ENCODE assay signal across 9 mouse cellular contexts in genomic region chr13:56581512-56581911, GRCm38 (mm10). TPM values are rescaled to one million over a fixed set of nuclear protein-coding genes. Genes with fewer than 3 reads are reported as not detected.
DNase-seq lines count a peak whose midpoint lies in the region; ATAC-seq and TF ChIP-seq lines count a peak whose summit lies in the region.
"Had no signal": no experiment of that assay in that cellular context is flagged by ENCODE, and none has a peak within 500 bp of the region (broad histone marks: within the 10 kb centered on the region; RNA-seq: fewer than 3 reads in every experiment).

No protein-coding gene starts in this region.

- H3K27me3 ChIP-seq in lung, postnatal 0 days (replicated peaks; ENCODE audit: insufficient read depth, low read length) = no peaks in the 10 kb centered on the region
- H3K27me3 ChIP-seq in intestine, embryonic 16.5 days (replicated peaks; ENCODE audit: control insufficient read depth, insufficient read depth, low read length) = no peaks in the 10 kb centered on the region
- no peaks in the 10 kb centered on the region for H3K27me3 ChIP-seq in stomach, embryonic 16.5 days (ENCODE audit: control insufficient read depth, insufficient read depth, low read length)

- peak; percentile 16; the same call in 1 of the 2 replicates for ATAC-seq in lung, postnatal 0 days
- ATAC-seq in intestine, embryonic 16.5 days = peak; percentile 21
- ATAC-seq in stomach, embryonic 16.5 days (ENCODE audit: insufficient read depth, low FRiP score) = peak; percentile 10; the same call in 1 of the 2 replicates
- ATAC-seq in CD4-positive, CD25-positive, alpha-beta regulatory T cell, adult 4 months = no peak

- no peaks in the 10 kb centered on the region for H3K9me3 ChIP-seq in lung, postnatal 0 days (ENCODE audit: low read length)
- no peaks in the 10 kb centered on the region for H3K9me3 ChIP-seq in intestine, embryonic 16.5 days (ENCODE audit: control insufficient read depth, low read length)
- no peaks in the 10 kb centered on the region for H3K9me3 ChIP-seq in stomach, embryonic 16.5 days (replicated peaks; ENCODE audit: control insufficient read depth, low read length)

- H3K4me2 ChIP-seq in lung, postnatal 0 days (replicated peaks; ENCODE audit: low read depth, low read length) = no peak overlapping the region
- no peak overlapping the region for H3K4me2 ChIP-seq in intestine, embryonic 16.5 days (ENCODE audit: low read depth, low read length)
- H3K4me2 ChIP-seq in stomach, embryonic 16.5 days (ENCODE audit: low read depth, low read length) = no peak overlapping the region

- H3K4me1 ChIP-seq in lung, postnatal 0 days (ENCODE audit: insufficient read depth, low read depth, low read length) = 0 out of 2 replicates have a peak, but pooled peaks cover 5% of the 10 kb centered on the region
- peaks cover 26% of the 10 kb centered on the region for H3K4me1 ChIP-seq in intestine, embryonic 16.5 days (ENCODE audit: control insufficient read depth, insufficient read depth, low read length)
- H3K4me1 ChIP-seq in stomach, embryonic 16.5 days (ENCODE audit: control insufficient read depth, insufficient read depth, low read length) = peaks cover 20% of the 10 kb centered on the region

- 9% methylated on average over 3 of the region's 3 CpGs for WGBS in lung, postnatal 0 days
- WGBS in intestine, embryonic 16.5 days = 15% methylated on average over 3 of the region's 3 CpGs
- WGBS in stomach, embryonic 16.5 days = 15% methylated on average over 3 of the region's 3 CpGs

- H3K36me3 ChIP-seq in lung, postnatal 0 days (ENCODE audit: insufficient read depth, low read length) = no peaks in the 10 kb centered on the region
- no peaks in the 10 kb centered on the region for H3K36me3 ChIP-seq in intestine, embryonic 16.5 days (ENCODE audit: control insufficient read depth, insufficient read depth, low read length)
- no peaks in the 10 kb centered on the region for H3K36me3 ChIP-seq in stomach, embryonic 16.5 days (ENCODE audit: control insufficient read depth, insufficient read depth, low read length)

- no peak for TF ChIP-seq CTCF in lung, postnatal 0 days (IDR thresholded peaks at IDR 0.05)

- no peak overlapping the region for H3K9ac ChIP-seq in lung, postnatal 0 days (replicated peaks; ENCODE audit: low read depth)
- H3K9ac ChIP-seq in intestine, embryonic 16.5 days (ENCODE audit: low read depth, low read length) = no peak overlapping the region; the same call in 1 of the 2 replicates
- H3K9ac ChIP-seq in stomach, embryonic 16.5 days (ENCODE audit: low read length) = peak overlapping the region; percentile 51; the same call in 1 of the 2 replicates

- no peak for TF ChIP-seq EP300 in lung, postnatal 0 days (IDR thresholded peaks at IDR 0.05)

- H3K27ac ChIP-seq in lung, postnatal 0 days (ENCODE audit: low read length) = no peak overlapping the region; the same call in 1 of the 2 replicates
- peak overlapping the region; percentile 87 for H3K27ac ChIP-seq in intestine, embryonic 16.5 days (ENCODE audit: low read length)
- peak overlapping the region; percentile 92 for H3K27ac ChIP-seq in stomach, embryonic 16.5 days (ENCODE audit: low read length)

- peak; percentile 44 to 48 for DNase-seq in cerebellum, postnatal 10 days
- DNase-seq in cerebellum, adult 11-12 months = no peak
- DNase-seq in lung, postnatal 0 days (ENCODE audit: low spot score) = no peak
- no peak for DNase-seq in lung, postnatal 25 days (ENCODE audit: low spot score)
- DNase-seq in thymus, postnatal 14 days = no peak
- DNase-seq: cerebellum, adult 11 months had no signal

- no peak overlapping the region for H3K4me3 ChIP-seq in lung, postnatal 0 days (ENCODE audit: low read depth, low read length)
- H3K4me3 ChIP-seq in intestine, embryonic 16.5 days (ENCODE audit: low read length) = no peak overlapping the region
- H3K4me3 ChIP-seq in stomach, embryonic 16.5 days (replicated peaks; ENCODE audit: low read length) = no peak overlapping the region

RNA-seq across cellular contexts. Expression of gene Tgfbi, which starts 27.8 kb away (rescaled TPM):
- 408 and 422 TPM in 2 replicates for polyA plus RNA-seq in lung, postnatal 0 days (2015; fragmentation: Nextera tagmentation; extraction: Ambion mirVana)
- 122 and 124 TPM in 2 replicates for polyA plus RNA-seq in intestine, embryonic 16.5 days (2015; fragmentation: Nextera tagmentation; extraction: Ambion mirVana)
- polyA plus RNA-seq in stomach, embryonic 16.5 days (2015; fragmentation: Nextera tagmentation; extraction: Ambion mirVana) = 180 and 191 TPM in 2 replicates
- under 1 TPM; 0.40 to 0.75 TPM for polyA plus RNA-seq in CD4-positive, CD25-positive, alpha-beta regulatory T cell, adult 4 months (2017; shearing (Covaris generic))

RNA-seq across cellular contexts. Expression of gene Lect2, which starts 33.2 kb away (rescaled TPM):
- polyA plus RNA-seq in lung, postnatal 0 days (2015; fragmentation: Nextera tagmentation; extraction: Ambion mirVana) = not detected in 2 replicates
- 10.3 and 15.4 TPM in 2 replicates for polyA plus RNA-seq in intestine, embryonic 16.5 days (2015; fragmentation: Nextera tagmentation; extraction: Ambion mirVana)
- 2.6 and 5.8 TPM in 2 replicates for polyA plus RNA-seq in stomach, embryonic 16.5 days (2015; fragmentation: Nextera tagmentation; extraction: Ambion mirVana)
- polyA plus RNA-seq in CD4-positive, CD25-positive, alpha-beta regulatory T cell, adult 4 months (2017; shearing (Covaris generic)) = not detected

RNA-seq across cellular contexts. Expression of gene Fbxl21, which starts 59.2 kb away (rescaled TPM):
- polyA plus RNA-seq in lung, postnatal 0 days (2015; fragmentation: Nextera tagmentation; extraction: Ambion mirVana) = 0.58 and 0.67 TPM in 2 replicates
- polyA plus RNA-seq in intestine, embryonic 16.5 days (2015; fragmentation: Nextera tagmentation; extraction: Ambion mirVana) = 1.6 and 2.1 TPM in 2 replicates
- polyA plus RNA-seq in stomach, embryonic 16.5 days (2015; fragmentation: Nextera tagmentation; extraction: Ambion mirVana) = 1.6 and 1.9 TPM in 2 replicates
- polyA plus RNA-seq in CD4-positive, CD25-positive, alpha-beta regulatory T cell, adult 4 months (2017; shearing (Covaris generic)) = 1 to 10 TPM; 1.6 to 2.2 TPM

Comparison
In these comparisons a context has a peak if more than half of its experiments do, and no peak if none do; other contexts are left out.
1. DNase-seq: peak in cerebellum, postnatal 10 days (2 of 2); none in cerebellum, adult 11-12 months (single experiment), lung, postnatal 0 days (single experiment), lung, postnatal 25 days (single experiment) and thymus, postnatal 14 days (single experiment).
2. RNA of gene Tgfbi, which starts 27.8 kb away (polyA plus RNA-seq): 408 to 422 TPM in lung, postnatal 0 days, 180 to 191 TPM in stomach, embryonic 16.5 days and 122 to 124 TPM in intestine, embryonic 16.5 days; 0.40 to 0.75 TPM in CD4-positive, CD25-positive, alpha-beta regulatory T cell, adult 4 months; every median in the first group is over 10 times any median in the second.